Mouse (Mus musculus): Measurements from ENCODE around the gene Tmigd3.
"Not testable (repeated sequence)": the region's sequence is repeated elsewhere in the genome, so short reads cannot be mapped to it uniquely, and the experiment has no call there.

Gene Tmigd3

DNA sequence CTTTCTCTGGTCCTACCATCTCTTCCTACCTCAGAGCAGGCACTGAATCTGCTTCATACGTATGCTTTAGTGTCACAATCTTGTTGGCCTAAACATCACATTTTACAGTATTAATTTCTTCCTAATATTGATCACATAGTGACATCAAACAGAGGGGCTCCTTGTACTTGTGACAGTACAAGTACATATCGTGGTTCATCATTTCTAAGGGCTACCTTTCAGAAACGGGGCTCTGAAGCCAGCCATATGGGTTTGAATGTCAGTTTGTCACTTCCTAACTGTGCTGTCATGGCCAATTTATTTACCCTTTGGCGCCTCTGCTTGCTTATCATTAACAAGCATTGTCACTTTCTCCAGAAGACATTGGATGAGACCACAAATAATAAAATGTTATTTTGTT lies 30.8 kb downstream of the Tmigd3 start:
- no peak for DNase-seq (ENCODE audit: inconsistent ontology term)

DNA sequence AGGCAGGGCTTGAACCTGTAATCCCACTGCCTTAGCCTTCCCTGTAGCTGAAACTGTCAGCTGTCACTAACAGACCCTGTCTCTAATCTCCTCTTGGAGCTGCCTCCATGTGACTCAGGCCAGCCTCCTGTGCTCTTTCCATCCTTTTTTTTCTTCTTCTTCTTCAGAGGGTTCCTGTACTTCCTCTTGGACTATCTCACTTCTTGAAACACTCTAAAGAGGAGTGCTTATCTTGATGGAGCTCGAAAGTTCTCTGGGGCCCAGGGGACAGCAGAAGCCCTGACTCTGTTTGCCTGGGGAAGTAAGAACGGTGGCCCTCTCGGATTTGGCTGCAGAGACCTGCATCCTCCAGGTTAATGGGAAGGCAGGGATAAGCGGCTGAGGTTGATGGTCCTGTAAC lies 33.5 kb downstream of the Tmigd3 start:
- DNase-seq (ENCODE audit: inconsistent ontology term), result no peak

DNA sequence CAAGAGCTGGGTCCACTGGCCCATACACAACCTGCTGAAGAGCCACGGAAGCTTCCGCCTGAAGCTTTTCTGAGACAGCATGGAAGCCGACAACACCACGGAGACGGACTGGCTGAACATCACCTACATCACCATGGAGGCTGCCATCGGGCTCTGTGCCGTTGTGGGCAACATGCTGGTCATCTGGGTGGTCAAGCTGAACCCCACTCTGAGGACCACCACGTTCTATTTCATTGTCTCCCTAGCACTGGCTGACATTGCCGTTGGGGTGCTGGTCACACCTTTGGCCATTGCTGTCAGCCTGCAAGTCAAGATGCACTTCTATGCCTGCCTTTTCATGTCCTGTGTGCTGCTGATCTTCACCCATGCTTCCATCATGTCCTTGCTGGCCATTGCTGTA lies 34.0 kb downstream of the Tmigd3 start:
- DNase-seq (ENCODE audit: inconsistent ontology term), result no peak

DNA sequence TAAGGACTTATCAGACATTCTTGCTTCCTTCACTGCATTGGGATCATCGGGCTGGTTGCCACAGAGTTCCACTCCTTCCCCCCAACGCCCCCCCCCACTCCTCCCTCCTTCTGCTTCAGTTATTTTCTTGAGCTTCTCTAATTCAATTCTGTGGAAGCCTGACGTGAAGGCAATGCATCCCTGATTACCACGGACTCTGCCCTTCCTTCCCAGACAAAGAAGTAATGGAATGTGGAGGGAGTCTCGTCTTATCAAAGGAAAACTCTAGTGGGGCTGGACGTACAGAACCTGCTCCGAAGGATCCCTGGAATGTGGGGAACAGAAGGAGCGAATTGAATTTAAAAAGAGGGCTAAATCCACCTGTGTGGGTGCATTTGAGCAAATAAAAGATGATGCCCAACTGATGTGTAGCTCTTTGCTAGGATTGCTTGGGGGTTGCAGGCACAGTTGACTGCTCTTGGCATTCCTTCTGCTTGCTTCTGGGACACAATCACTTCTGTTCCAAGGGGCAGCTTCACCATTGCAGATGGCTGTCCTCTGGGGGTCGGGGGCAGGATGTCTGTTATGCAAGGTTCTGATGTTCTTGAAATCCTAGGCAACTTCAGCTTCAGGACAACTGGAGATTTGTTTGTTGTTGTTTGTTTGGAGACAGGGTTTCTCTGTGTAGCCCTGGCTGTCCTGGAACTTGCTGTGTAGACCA lies 37.4 kb downstream of the Tmigd3 start:
- DNase-seq (ENCODE audit: inconsistent ontology term), result no peak

DNA sequence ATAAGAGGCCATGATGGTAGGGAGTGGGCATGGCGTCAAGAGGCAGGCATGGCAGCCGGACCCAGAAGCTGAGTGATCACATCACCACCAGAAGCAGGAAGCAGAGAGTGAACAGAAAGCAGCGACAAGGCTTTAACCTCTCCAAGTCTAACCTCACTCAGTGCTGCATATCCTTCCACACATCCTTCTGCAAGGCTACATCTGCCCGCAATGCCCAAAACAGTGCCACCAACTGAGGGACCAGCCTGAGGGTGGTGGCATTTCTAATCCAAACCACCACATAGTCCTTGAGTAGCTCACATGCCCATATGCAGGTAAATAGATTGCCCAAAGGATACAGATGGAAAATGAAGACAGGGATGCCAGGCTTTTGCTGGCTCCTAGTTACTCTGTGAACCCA lies 38.3 kb downstream of the Tmigd3 start:
- no peak for DNase-seq (ENCODE audit: inconsistent ontology term)

DNA sequence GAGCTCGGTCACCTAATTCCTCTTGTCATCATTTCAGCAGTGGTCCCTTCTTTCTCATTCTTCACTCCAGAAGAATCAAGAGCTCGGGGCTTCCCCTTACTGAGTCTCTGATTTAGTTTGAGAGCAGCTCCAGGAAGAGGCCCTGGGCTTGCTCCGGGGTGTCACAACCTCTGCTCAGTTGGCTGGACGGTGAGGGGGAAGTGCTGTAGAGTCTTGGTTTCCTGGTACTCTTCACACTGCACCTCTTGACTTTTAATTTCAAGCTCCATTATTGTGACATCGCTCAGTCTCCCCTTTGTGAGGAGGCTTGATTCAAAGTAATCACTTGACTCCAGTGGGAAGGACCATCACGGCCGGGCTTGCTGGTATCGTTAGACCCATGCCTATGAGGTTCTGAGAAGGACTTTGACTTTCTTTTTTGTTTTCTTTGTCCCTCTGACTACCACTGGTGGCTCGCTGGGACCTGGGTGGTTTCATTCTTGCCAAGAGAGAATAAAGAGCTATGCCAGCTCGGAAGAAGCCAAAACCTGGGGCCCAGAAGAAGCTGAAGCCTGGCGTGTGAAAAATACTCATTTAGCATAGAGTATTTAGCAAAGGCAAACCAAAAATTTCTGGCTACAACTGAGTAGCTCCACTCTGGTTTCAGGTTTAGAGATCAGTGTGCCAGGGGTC lies 40.0 kb downstream of the Tmigd3 start:
- no peak for DNase-seq (ENCODE audit: inconsistent ontology term)

DNA sequence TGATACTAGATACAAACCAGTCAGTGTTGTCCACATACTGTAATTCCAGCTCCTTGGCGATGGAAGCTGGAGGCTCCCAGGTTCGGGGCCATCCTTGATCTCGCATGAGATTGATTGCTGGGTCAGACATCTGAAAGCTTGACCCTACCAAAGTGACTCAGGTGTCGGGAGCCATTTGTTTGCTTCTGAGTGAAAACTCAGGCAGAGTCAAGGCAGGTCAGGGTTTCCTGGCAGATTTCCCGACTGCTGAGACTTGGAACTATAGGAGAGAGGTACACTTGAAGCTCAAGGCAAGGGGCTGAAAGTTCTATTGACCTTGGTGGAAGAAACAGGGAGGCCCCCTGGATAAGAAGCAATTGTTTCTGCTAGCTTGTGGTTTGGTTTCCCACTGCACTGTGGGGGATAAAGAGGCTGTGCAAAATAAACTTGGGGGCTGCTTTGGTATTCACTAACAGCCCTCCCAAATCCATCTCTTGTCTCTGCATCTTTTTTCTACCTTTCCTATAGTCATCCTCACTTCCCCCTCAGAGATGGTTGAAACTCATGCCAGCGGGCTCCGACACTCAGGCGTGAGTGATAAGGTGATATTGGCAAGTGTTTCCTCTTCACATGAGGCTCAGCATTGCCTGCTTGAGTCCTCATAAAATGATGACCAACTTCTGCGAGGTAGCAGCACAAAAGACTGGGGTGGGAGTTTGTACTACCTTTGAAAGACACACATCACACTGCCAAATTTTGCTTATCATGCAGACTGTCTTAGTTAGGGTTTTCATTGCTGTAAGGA lies 41.6 kb downstream of the Tmigd3 start:
- no peak for DNase-seq (ENCODE audit: inconsistent ontology term)

DNA sequence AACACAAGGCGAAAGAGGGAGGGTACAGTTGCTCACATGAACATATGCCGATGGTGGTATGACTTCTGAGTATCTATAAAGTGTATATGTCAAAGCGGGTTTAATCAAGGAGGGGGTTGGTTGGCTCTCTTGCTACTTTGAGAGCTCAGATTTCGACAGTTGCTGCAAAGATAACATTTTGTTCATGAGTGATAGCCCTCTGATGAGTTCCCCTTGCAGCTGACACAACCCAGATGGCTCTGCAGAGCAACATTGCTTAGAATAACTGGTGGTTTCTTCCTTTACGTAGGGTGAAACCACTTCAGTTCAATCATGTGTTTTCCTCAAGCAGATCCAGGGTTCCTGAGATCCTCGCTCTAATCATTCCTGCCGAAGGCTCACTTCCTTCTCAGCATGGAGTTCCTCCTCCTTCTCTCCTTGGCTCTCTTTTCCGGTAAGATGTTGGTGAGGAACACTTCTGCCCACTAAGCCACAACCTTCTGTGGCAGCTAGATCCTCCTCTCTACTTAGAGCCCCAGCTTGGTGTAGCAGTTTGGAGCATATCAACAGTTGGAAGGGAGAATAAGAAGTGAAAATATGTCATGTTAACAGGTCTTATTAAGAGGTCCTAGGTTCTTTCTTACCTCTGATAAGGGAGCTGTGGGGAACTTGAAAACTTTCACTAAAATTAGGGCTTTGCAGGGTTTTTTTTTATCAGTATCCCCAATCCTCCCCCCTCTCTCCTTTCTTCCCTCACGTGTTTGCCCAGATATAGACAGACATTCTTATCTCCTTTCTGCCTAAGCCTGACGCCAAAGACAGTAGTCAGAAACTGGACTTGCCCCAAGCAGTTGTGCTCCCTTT lies 43.4 kb downstream of the Tmigd3 start:
- no peak for DNase-seq (ENCODE audit: inconsistent ontology term)

DNA sequence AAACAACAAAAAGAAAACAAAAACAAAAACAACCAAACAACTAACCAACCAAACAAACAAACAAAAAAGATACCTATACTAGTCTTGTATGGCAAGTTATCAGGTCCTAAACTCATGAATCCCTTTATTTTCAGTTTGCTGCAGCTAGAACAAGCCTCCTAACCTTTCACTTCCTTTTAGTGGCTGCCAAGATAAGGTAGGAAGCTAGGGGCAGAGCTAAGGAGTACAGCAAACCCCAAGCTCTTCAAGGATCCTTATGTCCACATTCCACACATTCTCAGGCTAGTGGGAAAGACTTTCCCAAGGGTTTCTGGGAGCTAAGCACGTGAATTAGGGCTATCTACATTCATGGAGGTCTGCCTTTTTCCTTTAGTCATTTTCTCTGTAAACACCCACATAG lies 44.6 kb downstream of the Tmigd3 start:
- no peak for DNase-seq (ENCODE audit: inconsistent ontology term)

DNA sequence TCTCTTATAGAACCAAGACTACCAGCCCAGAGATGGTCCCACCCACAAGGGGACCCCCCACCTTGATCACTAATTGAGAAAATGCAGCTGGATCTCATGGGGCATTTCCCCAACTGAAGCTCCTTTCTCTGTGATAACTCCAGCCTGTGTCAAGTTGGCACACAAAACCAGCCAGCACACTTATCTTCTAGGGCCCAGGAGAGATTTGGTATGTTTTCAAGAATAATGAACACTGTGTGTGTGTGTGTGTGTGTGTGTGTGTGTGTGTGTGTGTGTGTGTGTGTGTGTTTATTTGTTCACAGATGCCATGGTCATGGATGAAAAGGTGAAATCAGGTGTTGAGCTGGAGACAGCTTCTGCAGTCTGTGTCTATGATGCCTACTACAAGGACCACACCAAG lies 45.8 kb downstream of the Tmigd3 start:
- not testable (repeated sequence) for DNase-seq (ENCODE audit: inconsistent ontology term)

DNA sequence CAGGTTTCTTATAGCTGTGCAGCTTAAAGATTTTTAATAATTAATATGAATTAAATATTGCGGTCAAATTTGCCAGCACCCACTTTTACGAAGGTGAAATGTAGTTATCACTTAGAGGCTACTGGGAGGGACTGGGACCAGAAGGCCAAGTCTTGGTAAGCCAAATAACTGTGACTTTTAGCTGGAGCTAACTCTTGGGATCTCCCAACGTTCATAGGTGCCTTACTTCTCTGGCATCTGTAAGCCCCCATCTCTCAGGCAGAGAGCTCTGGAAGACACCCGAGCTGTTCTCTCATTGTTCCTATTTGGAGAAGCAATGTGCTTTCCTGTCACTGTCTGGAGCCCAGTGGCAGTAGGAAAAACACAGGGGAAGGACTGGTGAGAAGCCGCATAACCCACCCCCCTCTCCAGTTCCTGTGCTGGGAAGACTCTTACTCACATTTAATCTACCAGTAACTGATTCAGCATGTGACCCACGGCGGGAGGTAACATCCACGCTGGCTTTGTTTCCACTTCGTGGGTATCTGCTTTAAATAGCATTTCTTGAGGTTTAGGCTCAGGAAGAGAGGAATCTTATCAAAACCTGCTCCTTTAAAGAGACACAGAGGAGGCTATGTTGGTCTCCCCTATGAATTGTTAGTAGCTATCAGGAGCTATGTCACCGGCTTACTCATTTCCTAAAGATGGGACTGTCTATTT lies 47.1 kb downstream of the Tmigd3 start:
- no peak for DNase-seq (ENCODE audit: inconsistent ontology term)

DNA sequence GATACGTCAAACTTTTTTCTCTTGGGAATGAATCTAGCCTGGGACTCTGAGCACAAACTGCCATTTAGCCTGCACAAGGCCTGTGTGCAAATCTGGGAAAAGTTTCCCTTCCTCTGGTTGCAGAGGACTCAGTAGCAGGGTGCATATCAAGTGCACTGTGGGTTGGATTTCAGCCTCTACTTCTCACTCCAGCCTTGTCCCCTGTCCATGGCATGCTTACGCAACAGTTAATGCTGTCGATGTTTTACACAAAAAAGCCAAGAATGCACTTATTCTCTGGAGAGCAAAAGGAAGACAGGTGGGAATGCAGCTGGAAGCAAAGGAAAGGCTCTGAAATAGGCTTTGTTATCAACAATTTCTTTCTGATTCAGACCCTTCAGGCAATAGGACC lies 47.6 kb downstream of the Tmigd3 start:
- no peak for DNase-seq (ENCODE audit: inconsistent ontology term)

DNA sequence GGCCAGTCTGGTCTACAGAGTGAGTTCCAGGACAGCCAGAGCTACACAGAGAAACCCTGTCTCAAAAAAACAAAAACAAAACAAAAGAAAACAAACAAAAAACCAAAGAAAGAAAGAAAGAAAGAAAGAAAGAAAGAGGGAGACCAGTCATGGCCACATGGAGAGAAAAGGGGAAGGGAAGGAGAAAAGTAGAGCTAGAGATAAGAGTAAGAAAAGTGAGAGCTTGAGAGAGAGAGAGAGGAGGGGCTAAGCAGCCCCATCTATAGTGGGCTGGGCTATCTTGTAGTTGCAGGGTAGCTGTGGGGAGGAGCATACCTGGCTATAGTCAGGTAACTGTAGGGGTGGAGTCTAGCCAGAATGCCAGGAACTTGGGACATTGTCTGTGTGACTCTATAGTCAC lies 50.0 kb downstream of the Tmigd3 start:
- DNase-seq (ENCODE audit: inconsistent ontology term), result not testable (repeated sequence)

DNA sequence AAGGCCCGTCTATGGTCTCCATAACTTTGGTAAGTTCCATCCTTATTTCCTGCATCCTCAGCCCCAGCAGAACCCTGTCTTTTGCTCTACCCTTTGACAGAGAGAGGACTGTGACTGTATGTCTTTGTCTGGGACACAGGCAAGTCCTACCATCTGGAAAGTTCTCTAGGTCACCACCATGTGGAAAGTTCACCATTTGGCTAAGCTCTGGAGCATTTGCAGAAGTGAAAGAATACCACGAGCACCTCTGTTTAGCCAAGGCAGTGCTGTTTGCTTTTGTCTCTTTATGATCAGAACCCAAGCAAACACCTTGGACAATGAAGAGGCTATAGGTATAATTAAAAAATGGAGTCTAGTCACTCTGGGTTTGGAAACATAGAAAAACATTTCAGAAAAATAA lies 51.3 kb downstream of the Tmigd3 start:
- no peak for DNase-seq (ENCODE audit: inconsistent ontology term)

DNA sequence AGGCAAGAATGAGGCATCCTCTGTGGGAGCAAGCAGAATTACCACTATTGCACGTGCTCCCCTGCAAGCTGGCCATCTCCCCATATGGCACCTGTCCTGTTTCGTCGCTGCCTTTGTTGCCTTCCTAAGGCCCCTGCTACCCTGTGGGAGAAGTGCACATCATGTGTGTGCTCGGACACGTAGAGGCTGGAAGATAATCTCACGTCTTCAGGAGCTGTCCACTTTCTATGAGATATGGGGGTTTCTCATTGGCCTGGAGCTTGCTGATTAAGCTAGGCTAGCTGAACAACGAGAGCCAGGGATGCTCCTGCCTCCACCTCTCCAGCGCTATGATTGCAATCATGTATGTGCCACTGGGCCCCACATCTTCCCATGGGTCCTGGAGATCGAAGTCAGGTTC lies 53.9 kb downstream of the Tmigd3 start:
- DNase-seq (ENCODE audit: inconsistent ontology term), result no peak

DNA sequence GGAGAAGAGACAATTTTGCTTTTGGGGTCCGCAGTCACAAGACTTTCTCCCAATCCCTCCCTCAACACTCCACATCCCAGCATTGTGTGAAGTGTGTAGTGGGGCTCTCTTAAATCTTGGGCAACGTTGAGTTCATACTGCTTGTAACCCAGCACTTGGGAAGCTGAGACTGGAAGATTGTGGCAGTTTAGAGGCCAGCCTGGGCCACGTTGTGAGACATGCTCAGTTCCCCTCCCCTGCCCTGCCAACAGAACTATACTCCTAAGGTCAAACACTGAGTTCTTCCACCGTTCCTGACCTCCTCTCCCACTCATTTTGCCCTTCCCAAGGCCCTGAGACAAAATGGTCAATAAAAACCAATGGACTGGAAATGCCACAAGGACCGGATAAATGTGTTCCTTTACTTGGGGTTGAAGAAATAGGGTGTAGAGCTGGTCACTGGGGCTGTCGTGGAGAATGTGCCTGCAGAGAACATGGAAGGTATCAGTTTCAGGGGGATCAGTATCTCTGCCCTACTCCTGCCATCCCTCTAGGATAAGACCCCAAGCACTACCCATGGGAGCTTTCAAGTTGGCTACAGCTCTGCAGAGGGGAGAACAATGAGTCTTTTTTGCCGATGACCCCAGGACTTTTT lies 57.0 kb downstream of the Tmigd3 start:
- DNase-seq (ENCODE audit: inconsistent ontology term), result no peak

DNA sequence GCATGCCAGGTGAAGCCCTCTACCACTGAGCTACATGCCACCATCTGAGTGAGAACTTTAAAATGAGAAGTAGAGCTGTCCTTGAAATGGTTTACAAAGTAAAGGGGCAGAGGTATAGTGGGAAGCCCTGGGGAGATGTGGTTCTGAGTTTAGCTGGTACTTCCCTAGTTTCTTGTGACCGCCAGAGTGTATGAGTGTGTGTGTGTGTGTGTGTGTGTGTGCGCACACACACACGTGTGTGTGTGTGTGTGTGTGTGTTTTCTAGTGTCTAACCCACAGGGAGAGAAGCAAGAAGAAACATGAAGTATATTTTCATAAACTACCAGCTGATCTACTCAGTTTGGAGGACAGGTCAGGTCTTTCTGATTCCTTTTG lies 57.5 kb downstream of the Tmigd3 start:
- no peak for DNase-seq (ENCODE audit: inconsistent ontology term)

DNA sequence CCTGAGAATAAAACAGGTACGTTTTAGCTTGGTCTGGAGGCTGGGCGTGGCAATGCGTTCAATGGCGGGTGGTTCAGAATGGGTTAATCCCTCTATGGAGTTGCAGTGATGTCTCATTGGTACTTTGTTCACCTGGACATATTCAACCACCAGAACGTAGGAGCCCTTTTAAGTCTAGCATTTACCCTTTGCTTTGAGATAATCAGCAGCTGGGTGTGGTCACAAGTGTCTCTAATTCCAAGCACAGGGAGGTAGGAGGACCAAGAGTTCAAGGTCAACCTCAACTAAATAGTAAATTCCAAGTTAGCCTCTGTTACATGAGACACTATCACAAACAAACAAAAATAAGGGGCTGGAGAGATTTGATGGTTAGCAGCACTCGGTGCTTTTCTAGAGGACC lies 58.1 kb downstream of the Tmigd3 start:
- DNase-seq (ENCODE audit: inconsistent ontology term), result no peak

DNA sequence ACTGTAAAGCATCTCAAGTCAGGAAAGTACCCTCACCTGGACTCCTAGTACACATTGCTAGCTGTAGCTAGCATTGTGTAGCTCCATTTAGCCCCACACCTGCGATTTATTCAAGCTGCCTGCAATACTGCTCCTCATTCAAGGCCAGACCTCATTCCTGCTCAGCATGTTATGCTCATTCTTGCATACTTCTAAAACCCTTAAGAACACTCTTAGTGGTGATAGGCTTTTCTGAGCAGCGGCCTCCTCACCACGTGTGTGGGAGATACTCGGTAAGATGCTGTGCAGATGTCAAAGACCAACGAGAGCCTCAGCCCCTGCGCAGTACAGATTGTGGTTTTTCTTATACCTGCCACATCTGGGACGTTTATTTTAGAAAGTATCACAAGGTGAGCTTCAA lies 59.1 kb downstream of the Tmigd3 start:
- no peak for DNase-seq (ENCODE audit: inconsistent ontology term)

DNA sequence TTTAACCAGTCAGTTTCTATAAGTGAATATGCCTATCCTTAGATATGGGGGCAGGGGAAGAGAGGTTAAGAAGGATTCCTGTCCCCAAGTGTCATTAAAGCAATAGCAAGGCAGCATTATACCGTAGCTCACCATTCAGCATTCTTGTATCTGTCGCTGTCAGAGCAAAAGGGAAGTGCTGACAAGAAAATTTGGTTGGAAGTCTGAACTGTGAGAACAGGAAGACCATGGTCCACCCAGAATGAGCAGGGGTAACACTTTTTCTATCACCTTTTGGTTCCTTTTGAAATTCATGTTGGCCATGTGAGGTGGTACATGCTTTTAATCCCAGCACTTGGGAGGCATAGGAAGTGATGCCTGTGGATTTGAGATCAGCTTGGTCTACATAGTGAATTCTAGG lies 60.4 kb downstream of the Tmigd3 start:
- DNase-seq (ENCODE audit: inconsistent ontology term), result no peak

Data from Muller cell, postnatal 12 days (primary cell).